Mouse (Mus musculus) stomach, postnatal 0 days (tissue): ENCODE measurements at regions not wholly inside any gene's neighbourhood (a gene's known extent, or its start where the extent isn't known, plus 50 kb on each side); places are given as distances from the start of the nearest gene placed in this dataset.
A peak's percentile ranks its signal among the peaks of the same experiment; 100 is the strongest.

ENCODE experiments used
- ATAC-seq: fragments of 200-750 bp; cut with Nextera tagmentation; 2 replicates; pipeline ENCODE4 v1.8.0; 2017; ENCODE audit not compliant: low FRiP score, low TSS enrichment
- DNase-seq: peaks from one replicate; pipeline ENCODE4 v3.0.0-alpha.2; 2016; ENCODE audit warnings: low spot score
- H3K27ac ChIP-seq: fragments of 300-500 bp; sonication (generic); replicated peaks from 2 replicates; pipeline ENCODE4 v1.5.1; 2014; ENCODE audit warnings: mild to moderate bottlenecking, control low read depth
- H3K27me3 ChIP-seq: fragments of 300-500 bp; sonication (generic); 2 replicates; pipeline ENCODE4 v1.6.1; 2014; ENCODE audit warnings: low read length; ENCODE audit not compliant: control insufficient read depth, insufficient read depth
- H3K36me3 ChIP-seq: fragments of 300-500 bp; sonication (generic); 2 replicates; pipeline ENCODE4 v1.6.1; 2014; ENCODE audit warnings: low read length, mixed read lengths; ENCODE audit not compliant: control insufficient read depth, insufficient read depth
- H3K4me1 ChIP-seq: fragments of 300-500 bp; sonication (generic); replicated peaks from 2 replicates; pipeline ENCODE4 v1.6.1; 2014; ENCODE audit warnings: antibody characterized with exemption; ENCODE audit not compliant: control insufficient read depth, insufficient read depth
- H3K4me2 ChIP-seq: fragments of 300-500 bp; sonication (generic); replicated peaks from 2 replicates; pipeline ENCODE4 v1.6.1; 2014; ENCODE audit warnings: low read depth, mild to moderate bottlenecking, control low read depth, moderate library complexity
- H3K4me3 ChIP-seq: fragments of 300-500 bp; sonication (generic); 2 replicates; pipeline ENCODE4 v1.5.1; 2014; ENCODE audit warnings: low read depth, low read length, control low read depth
- H3K9ac ChIP-seq: fragments of 300-500 bp; sonication (generic); 2 replicates; pipeline ENCODE4 v1.6.1; 2014; ENCODE audit warnings: mild to moderate bottlenecking, low read length, control low read depth, mixed read lengths
- H3K9me3 ChIP-seq: fragments of 300-500 bp; sonication (generic); 2 replicates; pipeline ENCODE4 v1.6.1; 2016; ENCODE audit warnings: low read length; ENCODE audit not compliant: control insufficient read depth
- CTCF ChIP-seq: IDR thresholded peaks from 2 replicates; pipeline ENCODE4 v1.5.1; 2016; ENCODE audit warnings: antibody characterized with exemption, low read depth, mild to moderate bottlenecking, moderate library complexity
- EP300 ChIP-seq: optimal IDR thresholded peaks from 2 replicates; pipeline ENCODE3; 2016; ENCODE audit warnings: antibody characterized with exemption
- WGBS: fragments of 180-500 bp; shearing (Covaris S2); extraction: QIAGEN DNeasy Blood & Tissue Kit; methylation state at CpG from one replicate; pipeline ENCODE4 v1.1.7; 2014; 5-methylcytosine and 5-hydroxymethylcytosine counted together

DNA sequence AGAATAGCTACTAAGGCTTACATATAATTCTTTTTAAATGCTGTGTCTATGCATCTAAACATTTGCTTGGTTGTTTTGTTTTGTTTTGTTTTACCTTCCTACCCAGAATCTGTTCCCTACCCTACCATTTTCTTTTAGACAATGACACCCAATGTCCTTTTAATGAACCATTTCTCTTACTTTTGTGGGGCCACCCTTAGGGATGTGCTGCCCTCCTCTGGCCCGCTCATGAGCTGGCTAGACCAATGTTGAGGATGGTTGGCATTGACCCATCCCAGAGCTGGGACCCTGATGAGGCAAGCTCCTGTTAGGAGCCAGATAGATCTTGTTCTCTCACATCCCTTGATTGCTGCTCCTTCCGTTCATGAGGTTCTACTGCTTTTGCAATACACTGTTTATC lies 105.0 kb upstream of the Tyw5 start:
- peak; percentile 14; the same call in 1 of the 2 replicates for TF ChIP-seq CTCF
- no peak for TF ChIP-seq EP300
- no peaks in the 10 kb centered on the region for H3K36me3 ChIP-seq
- H3K27ac ChIP-seq: no peak overlapping the region
- H3K4me3 ChIP-seq: no peak overlapping the region
- DNase-seq: no peak
- no peaks in the 10 kb centered on the region for H3K27me3 ChIP-seq
- no peaks in the 10 kb centered on the region for H3K4me1 ChIP-seq
- H3K9ac ChIP-seq: no peak overlapping the region
- no peak overlapping the region for H3K4me2 ChIP-seq
- no peaks in the 10 kb centered on the region for H3K9me3 ChIP-seq
- ATAC-seq: no peak
- 88% methylated on average over 2 of the region's 2 CpGs for WGBS

DNA sequence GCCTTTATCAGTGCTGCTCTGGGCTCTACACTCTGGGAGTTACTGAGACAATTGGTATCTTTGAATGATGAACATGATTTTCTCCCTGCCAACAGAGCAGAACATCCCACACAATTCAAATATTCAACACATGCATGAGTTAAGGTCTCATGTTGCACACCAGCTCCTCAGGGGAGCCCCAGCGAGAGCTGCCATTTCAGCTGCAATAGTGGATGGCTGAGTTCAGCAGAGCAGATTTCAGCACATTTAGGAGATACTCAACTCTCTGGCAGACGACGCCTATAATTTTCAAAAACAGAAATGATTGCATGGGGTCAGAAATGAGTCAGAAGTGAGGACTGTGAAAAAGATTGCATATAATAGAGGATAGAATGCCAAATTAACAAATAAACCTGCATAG lies 105.6 kb upstream of the Tyw5 start:
- 58% methylated on average over 3 of the region's 3 CpGs for WGBS
- no peak for ATAC-seq
- H3K9ac ChIP-seq: no peak overlapping the region

GRCm38 (mm10) chr1:57525965-57526364 lies 119.1 kb upstream of the Tyw5 start:
- DNase-seq (no peak), ATAC-seq (no peak)
- no peaks in the 10 kb centered on the region for H3K27me3 ChIP-seq
- no peaks in the 10 kb centered on the region for H3K36me3 ChIP-seq
- no peaks in the 10 kb centered on the region for H3K9me3 ChIP-seq
- H3K4me3 ChIP-seq: no peak overlapping the region
- no peak overlapping the region for H3K4me2 ChIP-seq
- TF ChIP-seq EP300 (no peak), CTCF (no peak)
- no peak overlapping the region for H3K9ac ChIP-seq
- no peak overlapping the region for H3K27ac ChIP-seq
- WGBS: 72% methylated on average over 4 of the region's 4 CpGs
- H3K4me1 ChIP-seq: no peaks in the 10 kb centered on the region

More for the DNA sequence above, 105.6 kb upstream of the Tyw5 start:
- no peak overlapping the region for H3K27ac ChIP-seq
- no peaks in the 10 kb centered on the region for H3K36me3 ChIP-seq
- H3K4me2 ChIP-seq: no peak overlapping the region
- H3K27me3 ChIP-seq: no peaks in the 10 kb centered on the region
- no peaks in the 10 kb centered on the region for H3K4me1 ChIP-seq
- TF ChIP-seq CTCF (no peak), EP300 (no peak)
- H3K9me3 ChIP-seq: no peaks in the 10 kb centered on the region
- H3K4me3 ChIP-seq: no peak overlapping the region
- no peak for DNase-seq

DNA sequence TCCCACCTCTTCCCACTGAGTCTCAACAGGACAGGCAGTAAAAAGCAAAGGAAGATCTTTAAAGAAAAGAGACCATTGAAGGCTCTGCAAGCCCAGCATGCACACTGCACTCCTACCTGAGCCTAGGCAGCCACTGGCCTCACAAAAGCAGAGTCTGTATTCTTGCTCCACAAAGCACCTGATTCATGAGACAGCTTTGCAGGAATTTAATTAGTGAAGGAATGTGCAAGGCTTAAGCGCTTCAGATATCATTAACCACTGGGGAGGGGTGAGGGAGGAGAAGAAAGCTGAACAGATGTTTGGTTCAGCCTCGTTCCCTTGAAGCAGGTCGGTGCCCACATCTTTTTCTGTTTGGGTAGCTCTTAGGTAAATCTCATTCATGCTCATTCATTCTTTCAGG lies 121.8 kb upstream of the Tyw5 start:
- H3K4me2 ChIP-seq: no peak overlapping the region
- DNase-seq: no peak
- no peaks in the 10 kb centered on the region for H3K36me3 ChIP-seq
- no peak for ATAC-seq
- H3K9me3 ChIP-seq: no peaks in the 10 kb centered on the region
- no peaks in the 10 kb centered on the region for H3K4me1 ChIP-seq
- 39% methylated on average over 3 of the region's 3 CpGs for WGBS
- no peak overlapping the region for H3K9ac ChIP-seq
- H3K27ac ChIP-seq: no peak overlapping the region
- H3K27me3 ChIP-seq: no peaks in the 10 kb centered on the region
- no peak overlapping the region for H3K4me3 ChIP-seq
- TF ChIP-seq EP300: no peak
- TF ChIP-seq CTCF: no peak

DNA sequence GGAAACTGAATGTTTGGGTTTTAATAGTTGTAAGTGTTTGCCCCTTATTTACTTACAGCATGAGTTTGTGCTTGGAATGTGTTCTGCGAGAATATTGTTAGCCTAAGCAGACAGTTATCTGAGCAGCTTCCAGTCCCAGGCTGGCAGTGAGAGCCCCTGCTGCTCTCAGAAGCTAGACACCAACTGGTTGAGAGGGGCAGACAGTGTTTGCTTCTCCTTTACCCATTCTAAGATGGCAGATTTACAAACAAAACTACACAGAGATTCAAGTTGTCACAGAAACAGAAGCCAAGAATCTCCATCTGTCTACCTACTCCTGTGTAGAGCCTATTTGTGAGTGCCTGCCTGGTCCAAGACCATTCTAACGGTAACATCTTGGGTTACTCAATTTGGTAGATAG lies 122.4 kb upstream of the Tyw5 start:
- ATAC-seq (no peak), DNase-seq (no peak)
- Histone ChIP-seq H3K9me3 (no peaks in the 10 kb centered on the region), H3K4me2 (no peak overlapping the region), H3K4me1 (no peaks in the 10 kb centered on the region), H3K36me3 (no peaks in the 10 kb centered on the region), H3K9ac (no peak overlapping the region), H3K27me3 (no peaks in the 10 kb centered on the region), H3K27ac (no peak overlapping the region), H3K4me3 (no peak overlapping the region)
- 56% methylated on average over 2 of the region's 2 CpGs for WGBS
- TF ChIP-seq EP300 (no peak), CTCF (no peak)

GRCm38 (mm10) chr1:57537369-57537768 lies 130.5 kb upstream of the Tyw5 start:
- Histone ChIP-seq H3K4me1 (no peaks in the 10 kb centered on the region), H3K9me3 (no peaks in the 10 kb centered on the region), H3K27me3 (no peaks in the 10 kb centered on the region), H3K4me3 (no peak overlapping the region), H3K27ac (no peak overlapping the region), H3K9ac (no peak overlapping the region), H3K4me2 (no peak overlapping the region), H3K36me3 (no peaks in the 10 kb centered on the region)
- TF ChIP-seq CTCF (no peak), EP300 (no peak)
- DNase-seq: no peak
- 80% methylated on average over 5 of the region's 5 CpGs for WGBS
- no peak for ATAC-seq

DNA sequence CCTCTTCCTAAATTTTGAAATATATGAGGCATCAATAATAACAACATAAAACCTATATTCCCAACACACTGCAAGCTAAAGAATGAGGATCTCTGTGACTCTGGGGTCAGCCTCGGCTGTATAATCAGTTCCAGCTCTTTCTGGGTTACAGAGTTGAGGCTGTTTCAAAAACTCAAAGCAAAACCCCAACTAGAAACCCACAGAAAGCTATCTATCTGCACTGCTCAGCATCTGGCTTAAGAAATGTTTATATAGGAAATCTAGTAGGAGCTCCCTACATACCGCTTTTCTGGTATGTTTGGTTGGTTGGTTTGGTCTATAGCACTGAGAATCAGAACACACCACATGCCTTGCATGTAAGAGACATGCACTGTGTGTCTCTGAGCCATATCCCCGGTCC lies 137.8 kb upstream of the Tyw5 start:
- TF ChIP-seq CTCF: no peak
- TF ChIP-seq EP300: no peak
- no peaks in the 10 kb centered on the region for H3K27me3 ChIP-seq
- 54% methylated on average over 3 of the region's 3 CpGs for WGBS
- no peaks in the 10 kb centered on the region for H3K9me3 ChIP-seq
- no peak overlapping the region for H3K4me2 ChIP-seq
- H3K4me1 ChIP-seq: no peaks in the 10 kb centered on the region
- H3K36me3 ChIP-seq: no peaks in the 10 kb centered on the region
- H3K4me3 ChIP-seq: no peak overlapping the region
- DNase-seq: no peak
- no peak overlapping the region for H3K9ac ChIP-seq
- no peak for ATAC-seq
- no peak overlapping the region for H3K27ac ChIP-seq
